Mouse (Mus musculus) forebrain, postnatal 0 days (tissue): ENCODE results near the gene Phactr4. TPM values are rescaled to one million over a fixed set of nuclear protein-coding genes. Genes with fewer than 3 reads are reported as not detected.
"Not testable (repeated sequence)": the region's sequence is repeated elsewhere in the genome, so short reads cannot be mapped to it uniquely, and the experiment has no call there.

Source experiments
- ATAC-seq: fragments of 200-750 bp; cut with Nextera tagmentation; 2 replicates; pipeline ENCODE4 v1.8.0; 2017; ENCODE audit warnings: mild to moderate bottlenecking, moderate library complexity
- DNase-seq: peaks from one replicate; pipeline ENCODE4 v3.0.0-alpha.2; 2015
- H3K27ac ChIP-seq: fragments of 300-500 bp; sonication (generic); 2 replicates; pipeline ENCODE4 v1.5.1; 2014; ENCODE audit warnings: low read depth, mild to moderate bottlenecking, antibody characterized with exemption, low read length, moderate library complexity, mixed read lengths
- H3K27me3 ChIP-seq: fragments of 300-500 bp; sonication (generic); 2 replicates; pipeline ENCODE4 v1.6.1; 2014; ENCODE audit warnings: mild to moderate bottlenecking, low read length, mixed read lengths; ENCODE audit not compliant: insufficient read depth
- H3K36me3 ChIP-seq: fragments of 300-500 bp; sonication (generic); 2 replicates; pipeline ENCODE4 v1.6.1; 2014; ENCODE audit warnings: mild to moderate bottlenecking, moderate library complexity; ENCODE audit not compliant: insufficient read depth
- H3K4me1 ChIP-seq: fragments of 300-500 bp; sonication (generic); 2 replicates; pipeline ENCODE4 v1.6.1; 2014; ENCODE audit warnings: antibody characterized with exemption; ENCODE audit not compliant: insufficient read depth
- H3K4me2 ChIP-seq: fragments of 300-500 bp; sonication (generic); 2 replicates; pipeline ENCODE4 v1.6.1; 2014; ENCODE audit warnings: low read depth, mild to moderate bottlenecking, moderate library complexity
- H3K4me3 ChIP-seq: fragments of 300-500 bp; sonication (generic); 2 replicates; pipeline ENCODE4 v1.5.1; 2014; ENCODE audit warnings: low read depth, low read length, mixed read lengths
- H3K9ac ChIP-seq: fragments of 300-500 bp; sonication (generic); 2 replicates; pipeline ENCODE4 v1.6.1; 2014; ENCODE audit warnings: mild to moderate bottlenecking
- H3K9me3 ChIP-seq: fragments of 300-500 bp; sonication (generic); 2 replicates; pipeline ENCODE4 v1.6.1; 2016; ENCODE audit warnings: low read length
- CTCF ChIP-seq: sonication (generic); IDR thresholded peaks from 2 replicates; pipeline ENCODE4 v1.5.1; 2016; ENCODE audit warnings: antibody characterized with exemption, control low read depth, low read depth
- WGBS: fragments of 180-500 bp; shearing (Covaris S2); extraction: QIAGEN DNeasy Blood & Tissue Kit; methylation state at CpG from one replicate; pipeline ENCODE4 v1.1.7; 2014; 5-methylcytosine and 5-hydroxymethylcytosine counted together
- polyA plus RNA-seq: library from polyadenylated mRNA; unstranded; fragments of >200 nt; fragmentation: Nextera tagmentation; extraction: Ambion mirVana; gene quantifications from 2 replicates; pipeline ENCODE4 v1.2.1, GENCODE M21; 2015
- total RNA-seq: library from RNA; depleted of rRNA; stranded (reverse); fragments of >200 nt; gene quantifications from 2 replicates; pipeline ENCODE4 v1.2.3, GENCODE M21; 2014

Phactr4 gene
- total and polyA plus RNA-seq, 2 experiments from 2014 or later, result 3.2 to 4.9 TPM

DNA sequence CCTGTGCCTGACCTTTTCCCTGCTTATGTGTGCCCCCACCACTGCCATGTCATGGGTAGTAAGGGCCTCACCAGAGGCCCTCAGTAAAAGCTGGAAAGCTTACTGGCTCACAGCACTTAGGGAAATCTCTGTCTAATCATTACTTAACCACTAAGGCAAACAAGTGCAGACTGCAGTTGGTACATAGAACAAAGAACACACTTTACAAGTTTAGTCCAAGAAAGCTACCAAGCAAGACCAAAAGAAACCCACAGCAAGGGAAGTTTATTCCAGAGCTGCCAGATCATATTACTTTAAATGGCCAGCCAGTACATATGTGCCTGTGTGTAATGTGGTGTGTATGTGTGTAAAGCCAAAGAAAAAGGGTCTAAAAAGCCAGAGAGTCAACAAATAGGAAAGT lies 6.3 kb downstream of the Phactr4 start:
- TF ChIP-seq CTCF, result no peak
- H3K27ac ChIP-seq, result no peak overlapping the region
- no peaks in the 10 kb centered on the region for H3K27me3 ChIP-seq
- DNase-seq (no peak), ATAC-seq (no peak)
- no peaks in the 10 kb centered on the region for H3K9me3 ChIP-seq
- H3K4me3 ChIP-seq, result no peak overlapping the region
- no peaks in the 10 kb centered on the region for H3K36me3 ChIP-seq
- H3K4me1 ChIP-seq, result no peaks in the 10 kb centered on the region
- no peak overlapping the region for H3K4me2 ChIP-seq
- no peak overlapping the region for H3K9ac ChIP-seq

DNA sequence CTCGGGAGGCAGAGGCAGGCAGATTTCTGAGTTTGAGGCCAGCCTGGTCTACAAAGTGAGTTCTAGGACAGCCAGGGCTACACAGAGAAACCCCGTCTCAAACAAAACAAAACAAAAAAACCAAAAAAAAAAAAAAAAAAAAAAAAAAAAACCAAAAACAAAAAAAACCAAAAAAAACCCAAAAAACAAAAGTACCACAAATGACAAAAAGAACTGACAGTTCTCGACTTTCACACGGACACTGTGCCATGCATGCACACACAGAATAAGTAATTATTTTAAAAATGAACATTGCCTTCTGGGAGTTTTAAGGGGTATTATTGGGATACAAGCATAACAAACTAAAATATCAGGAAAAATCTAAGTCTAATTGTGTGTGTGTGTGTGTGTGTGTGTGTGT lies 9.0 kb downstream of the Phactr4 start:
- H3K4me3 ChIP-seq, H3K36me3 ChIP-seq, H3K4me1 ChIP-seq, H3K27ac ChIP-seq, DNase-seq, H3K4me2 ChIP-seq, H3K9me3 ChIP-seq, H3K9ac ChIP-seq, ATAC-seq, H3K27me3 ChIP-seq: not testable (repeated sequence)
- 85% methylated on average over 4 of the region's 4 CpGs for WGBS

DNA sequence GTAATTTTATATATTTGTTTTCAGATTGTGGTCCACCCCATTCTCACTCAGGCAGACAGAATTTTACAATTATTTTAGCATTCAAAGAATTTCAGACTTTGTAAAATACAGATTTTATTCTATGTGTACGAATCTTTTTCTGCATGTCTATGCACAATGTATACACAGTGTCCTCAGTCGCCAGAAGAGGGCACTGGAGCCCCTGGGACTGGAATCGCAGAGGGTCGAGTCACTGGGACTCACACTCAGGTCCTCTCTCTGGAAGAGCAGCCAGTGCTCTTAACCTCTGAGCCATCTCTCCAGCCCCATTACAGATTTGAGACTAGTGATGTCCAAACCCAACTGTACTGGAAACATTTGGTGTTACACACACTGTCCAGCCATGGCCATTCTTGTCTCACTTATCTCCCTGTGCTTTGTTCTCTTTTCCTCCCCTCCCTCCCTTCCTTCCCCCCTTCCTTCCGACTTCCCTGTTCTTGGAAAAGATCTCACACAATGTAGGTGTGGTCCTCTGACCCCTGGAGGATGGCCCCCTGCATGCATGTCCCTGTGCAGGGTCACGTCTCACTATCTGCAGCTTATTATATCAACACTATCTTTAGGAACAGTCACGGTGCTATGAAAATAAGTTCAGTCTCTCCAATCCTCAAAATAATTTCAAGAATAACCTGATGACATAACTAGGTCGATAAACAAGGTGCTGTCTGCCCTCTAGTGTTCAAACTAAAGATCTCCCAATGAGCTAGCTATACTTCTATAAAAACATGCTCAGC lies 10.8 kb downstream of the Phactr4 start:
- peak; percentile 71 for TF ChIP-seq CTCF
- DNase-seq (peak; percentile 57), ATAC-seq (no peak)
- Histone ChIP-seq H3K9me3 (no peaks in the 10 kb centered on the region), H3K4me3 (no peak overlapping the region), H3K4me1 (no peaks in the 10 kb centered on the region), H3K27me3 (no peaks in the 10 kb centered on the region), H3K9ac (no peak overlapping the region), H3K27ac (no peak overlapping the region), H3K4me2 (no peak overlapping the region), H3K36me3 (no peaks in the 10 kb centered on the region)
- 52% methylated on average over 8 of the region's 8 CpGs for WGBS

- no peak overlapping the region for H3K9ac ChIP-seq
- H3K9me3 ChIP-seq, result no peaks in the 10 kb centered on the region
- 93% methylated on average over 4 of the region's 4 CpGs for WGBS
- no peak for ATAC-seq
- no peaks in the 10 kb centered on the region for H3K4me1 ChIP-seq
- H3K27me3 ChIP-seq, result no peaks in the 10 kb centered on the region
- H3K4me2 ChIP-seq, result no peak overlapping the region
- no peak overlapping the region for H3K4me3 ChIP-seq
- no peak for DNase-seq
- H3K36me3 ChIP-seq, result no peaks in the 10 kb centered on the region
- TF ChIP-seq CTCF, result no peak
- no peak overlapping the region for H3K27ac ChIP-seq
Observed at GRCm38 (mm10) chr4:132409587-132410229, 12.6 kb downstream of the Phactr4 start.

DNA sequence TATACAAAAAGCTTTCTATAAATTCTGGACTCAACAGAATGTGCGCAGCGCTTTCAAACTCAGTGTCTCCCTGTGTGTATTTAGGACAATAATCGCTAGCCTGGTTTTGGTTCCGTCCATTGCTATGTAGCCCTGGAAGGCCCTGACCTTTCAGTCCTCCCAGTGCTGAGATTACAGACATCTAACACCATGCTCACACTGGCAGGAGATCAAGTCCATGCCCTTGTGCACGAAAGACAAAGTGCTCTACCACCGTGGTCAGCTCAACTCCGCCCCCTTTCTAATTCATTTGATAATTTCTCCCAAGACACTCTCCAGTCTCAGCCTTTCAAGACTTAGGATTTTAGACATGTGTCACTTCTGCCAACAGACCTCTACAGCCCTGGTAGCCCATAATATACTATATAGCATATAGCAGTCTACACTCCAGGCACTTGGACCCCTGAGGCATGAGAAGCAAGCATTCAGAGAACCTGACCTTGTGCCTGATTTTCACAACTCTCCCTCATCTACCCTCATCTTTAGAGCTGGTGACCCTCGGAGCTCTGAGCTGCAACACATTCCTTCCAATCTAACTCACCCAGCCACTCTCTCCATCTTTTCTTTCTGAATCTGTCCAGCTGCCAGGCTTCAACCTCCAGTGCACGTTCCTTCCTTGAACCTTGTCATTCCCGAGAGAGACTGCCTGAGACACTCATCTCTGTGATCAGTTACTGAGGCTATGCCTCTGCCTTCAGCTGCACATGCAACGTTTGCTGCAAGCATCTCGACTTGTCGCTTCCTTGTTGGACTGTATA lies 15.7 kb downstream of the Phactr4 start:
- no peak overlapping the region for H3K4me2 ChIP-seq
- ATAC-seq (no peak), DNase-seq (no peak)
- TF ChIP-seq CTCF, result no peak
- no peak overlapping the region for H3K27ac ChIP-seq
- no peaks in the 10 kb centered on the region for H3K9me3 ChIP-seq
- no peak overlapping the region for H3K9ac ChIP-seq
- H3K36me3 ChIP-seq, result no peaks in the 10 kb centered on the region
- no peaks in the 10 kb centered on the region for H3K27me3 ChIP-seq
- H3K4me1 ChIP-seq, result no peaks in the 10 kb centered on the region
- WGBS, result 83% methylated on average over 13 of the region's 13 CpGs
- no peak overlapping the region for H3K4me3 ChIP-seq

DNA sequence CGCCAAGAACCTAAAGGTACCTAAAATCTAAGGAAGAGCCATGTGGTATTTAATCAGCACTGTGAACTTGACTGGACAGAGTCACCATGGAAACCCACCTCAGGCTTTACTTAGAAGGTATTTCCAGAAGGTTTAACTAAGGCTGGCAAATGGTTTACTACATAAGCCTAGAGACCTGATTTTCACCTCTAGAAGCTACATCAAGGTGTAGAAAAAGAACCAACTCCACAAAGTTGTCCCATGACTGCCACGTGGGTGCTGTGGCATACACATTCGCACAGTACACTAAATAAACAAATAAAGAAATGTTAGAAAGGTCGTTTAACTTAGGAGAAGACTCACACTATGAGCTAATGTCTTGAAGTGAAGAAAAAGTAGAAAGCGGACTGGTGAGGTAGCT lies 17.7 kb downstream of the Phactr4 start:
- H3K4me3 ChIP-seq, result no peak overlapping the region
- no peaks in the 10 kb centered on the region for H3K9me3 ChIP-seq
- no peak for ATAC-seq
- 88% methylated on average over 5 of the region's 5 CpGs for WGBS
- H3K27ac ChIP-seq, result no peak overlapping the region
- H3K27me3 ChIP-seq, result no peaks in the 10 kb centered on the region
- H3K4me1 ChIP-seq, result no peaks in the 10 kb centered on the region
- no peak overlapping the region for H3K4me2 ChIP-seq
- no peak for TF ChIP-seq CTCF
- no peak overlapping the region for H3K9ac ChIP-seq
- no peaks in the 10 kb centered on the region for H3K36me3 ChIP-seq
- no peak for DNase-seq

- Histone ChIP-seq H3K4me3 (no peak overlapping the region), H3K9ac (no peak overlapping the region), H3K9me3 (no peaks in the 10 kb centered on the region), H3K4me2 (no peak overlapping the region), H3K27ac (no peak overlapping the region), H3K27me3 (no peaks in the 10 kb centered on the region), H3K4me1 (no peaks in the 10 kb centered on the region), H3K36me3 (no peaks in the 10 kb centered on the region)
- WGBS, result 78% methylated on average over 5 of the region's 5 CpGs
- no peak for TF ChIP-seq CTCF
- ATAC-seq (no peak), DNase-seq (no peak)
Observed at GRCm38 (mm10) chr4:132403063-132403660, 19.1 kb downstream of the Phactr4 start.
